Mouse (Mus musculus) hindbrain, embryonic 13.5 days (tissue): ENCODE results near the gene Ager. TPM values are rescaled to one million over a fixed set of nuclear protein-coding genes. Genes with fewer than 3 reads are reported as not detected.

Source experiments
- ATAC-seq: fragments of 200-750 bp; cut with Nextera tagmentation; 2 replicates; pipeline ENCODE4 v1.8.0; 2017; ENCODE audit warnings: moderate TSS enrichment; ENCODE audit not compliant: low FRiP score
- H3K27ac ChIP-seq: fragments of 300-500 bp; sonication (generic); 2 replicates; pipeline ENCODE4 v1.5.1; 2015; ENCODE audit warnings: inconsistent platforms, mild to moderate bottlenecking, moderate library complexity
- H3K27me3 ChIP-seq: fragments of 300-500 bp; sonication (generic); 2 replicates; pipeline ENCODE4 v1.6.1; 2015; ENCODE audit warnings: mild to moderate bottlenecking, inconsistent platforms
- H3K36me3 ChIP-seq: fragments of 300-500 bp; sonication (generic); 2 replicates; pipeline ENCODE4 v1.6.1; 2015; ENCODE audit warnings: mild to moderate bottlenecking, inconsistent platforms
- H3K4me1 ChIP-seq: fragments of 300-500 bp; sonication (generic); replicated peaks from 2 replicates; pipeline ENCODE4 v1.6.1; 2015; ENCODE audit warnings: inconsistent platforms
- H3K4me2 ChIP-seq: fragments of 300-500 bp; sonication (generic); 2 replicates; pipeline ENCODE4 v1.6.1; 2015; ENCODE audit warnings: inconsistent platforms, mild to moderate bottlenecking, moderate library complexity
- H3K4me3 ChIP-seq: fragments of 300-500 bp; sonication (generic); 2 replicates; pipeline ENCODE4 v1.5.1; 2015; ENCODE audit warnings: mild to moderate bottlenecking, inconsistent platforms
- H3K9ac ChIP-seq: fragments of 300-500 bp; sonication (generic); 2 replicates; pipeline ENCODE4 v1.6.1; 2015; ENCODE audit warnings: mild to moderate bottlenecking, inconsistent platforms
- H3K9me3 ChIP-seq: fragments of 300-500 bp; sonication (generic); 2 replicates; pipeline ENCODE4 v1.6.1; 2016; ENCODE audit warnings: inconsistent platforms
- WGBS: fragments of 180-500 bp; shearing (Covaris S2); methylation state at CpG from one replicate; pipeline ENCODE4 v1.1.7; 2015; 5-methylcytosine and 5-hydroxymethylcytosine counted together
- polyA plus RNA-seq: library from polyadenylated mRNA; unstranded; fragments of >200 nt; fragmentation: Nextera tagmentation; extraction: Ambion mirVana; gene quantifications from 2 replicates; pipeline ENCODE4 v1.2.1, GENCODE M21; 2015

Ager gene
- polyA plus RNA-seq, 1 experiment from 2014 or later, result 1.9 TPM

DNA sequence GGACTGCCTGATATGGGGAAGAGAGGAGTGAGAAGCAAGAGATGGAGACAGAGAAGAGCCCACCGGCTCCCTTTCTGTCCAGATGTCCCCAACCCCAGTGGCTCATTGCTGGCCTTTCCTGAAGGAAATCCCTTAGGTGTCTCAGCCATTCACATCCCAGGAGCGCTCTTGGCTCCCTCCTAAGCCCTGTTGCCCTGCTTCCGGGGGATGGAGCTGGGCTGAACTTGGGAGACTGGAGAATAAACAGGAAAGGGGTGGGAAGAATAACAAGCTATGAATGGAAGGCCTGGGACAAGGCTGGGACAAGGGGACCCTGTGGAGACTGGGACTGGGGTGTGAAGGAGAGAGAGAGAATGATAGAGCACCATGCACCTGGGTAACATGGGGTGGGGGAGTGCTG, 32.9 kb upstream of the Ager start:
- peaks cover 11% of the 10 kb centered on the region for H3K27me3 ChIP-seq

GRCm38 (mm10) chr17:34567311-34567710, 30.4 kb upstream of the Ager start:
- H3K4me2 ChIP-seq, result no peak overlapping the region
- ATAC-seq, result no peak
- no peak overlapping the region for H3K4me3 ChIP-seq
- H3K9me3 ChIP-seq, result no peaks in the 10 kb centered on the region
- 69% methylated on average over 9 of the region's 9 CpGs for WGBS
- peaks cover 13% of the 10 kb centered on the region for H3K27me3 ChIP-seq
- H3K4me1 ChIP-seq, result peaks cover 7% of the 10 kb centered on the region; the same call in 1 of the 2 replicates
- H3K27ac ChIP-seq, result no peak overlapping the region
- H3K36me3 ChIP-seq, result no peaks in the 10 kb centered on the region
- H3K9ac ChIP-seq, result no peak overlapping the region

More for the DNA sequence above, 32.9 kb upstream of the Ager start:
- Histone ChIP-seq H3K9ac (0 out of 2 replicates have a peak overlapping the region, but pooled peaks have one; percentile 51), H3K4me1 (peaks cover 10% of the 10 kb centered on the region; the same call in 1 of the 2 replicates), H3K9me3 (no peaks in the 10 kb centered on the region), H3K4me2 (peak overlapping the region; percentile 17), H3K36me3 (no peaks in the 10 kb centered on the region), H3K4me3 (no peak overlapping the region), H3K27ac (peak overlapping the region; percentile 64)
- WGBS, result 59% methylated on average over 3 of the region's 3 CpGs
- ATAC-seq, result no peak

DNA sequence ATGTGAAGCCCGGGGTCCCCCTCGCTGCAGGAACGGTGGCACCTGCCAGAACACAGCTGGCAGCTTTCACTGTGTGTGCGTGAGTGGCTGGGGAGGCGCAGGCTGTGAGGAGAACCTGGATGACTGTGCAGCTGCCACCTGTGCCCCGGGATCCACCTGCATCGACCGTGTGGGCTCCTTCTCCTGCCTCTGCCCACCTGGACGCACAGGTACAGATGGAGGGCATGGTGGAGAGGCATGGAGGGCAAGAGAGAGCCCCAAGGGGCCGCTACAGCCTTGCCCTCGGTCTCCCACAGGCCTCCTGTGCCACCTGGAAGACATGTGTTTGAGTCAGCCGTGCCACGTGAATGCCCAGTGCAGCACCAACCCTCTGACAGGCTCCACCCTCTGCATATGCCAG, 29.2 kb upstream of the Ager start:
- Histone ChIP-seq H3K9ac (no peak overlapping the region), H3K9me3 (no peaks in the 10 kb centered on the region), H3K4me3 (no peak overlapping the region), H3K4me2 (no peak overlapping the region), H3K27me3 (peaks cover 13% of the 10 kb centered on the region), H3K4me1 (peaks cover 7% of the 10 kb centered on the region; the same call in 1 of the 2 replicates), H3K27ac (no peak overlapping the region), H3K36me3 (no peaks in the 10 kb centered on the region)
- ATAC-seq, result no peak
- WGBS, result 82% methylated on average over 13 of the region's 13 CpGs

GRCm38 (mm10) chr17:34569919-34570318, 27.7 kb upstream of the Ager start:
- H3K9ac ChIP-seq, result no peak overlapping the region
- no peak overlapping the region for H3K4me3 ChIP-seq
- no peak overlapping the region for H3K4me2 ChIP-seq
- H3K36me3 ChIP-seq, result no peaks in the 10 kb centered on the region
- no peaks in the 10 kb centered on the region; the same call in 1 of the 2 replicates for H3K4me1 ChIP-seq
- ATAC-seq, result no peak
- 66% methylated on average over 4 of the region's 4 CpGs for WGBS
- no peaks in the 10 kb centered on the region for H3K9me3 ChIP-seq
- no peak overlapping the region for H3K27ac ChIP-seq
- H3K27me3 ChIP-seq, result peaks cover 13% of the 10 kb centered on the region

DNA sequence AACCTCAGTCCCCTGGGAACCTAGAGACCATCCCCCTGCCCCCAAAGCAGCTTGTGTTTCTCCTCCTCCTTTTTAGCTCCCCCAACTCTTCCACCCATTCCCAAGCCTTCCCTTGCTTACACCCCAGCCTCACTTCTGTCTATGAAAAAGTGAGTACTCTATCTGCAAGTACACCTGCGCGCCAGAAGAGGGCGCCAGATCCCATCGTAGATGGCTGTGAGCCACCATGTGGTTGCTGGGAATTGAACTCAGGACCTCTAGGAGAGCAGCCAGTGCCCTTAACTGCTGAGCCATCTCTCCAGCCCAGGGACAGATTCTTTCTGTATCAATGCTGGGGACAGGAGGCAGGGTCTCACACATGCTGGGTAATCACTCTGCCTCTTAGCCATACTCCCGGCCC, 25.8 kb upstream of the Ager start:
- Histone ChIP-seq H3K36me3 (no peaks in the 10 kb centered on the region), H3K4me3 (no peak overlapping the region), H3K9me3 (no peaks in the 10 kb centered on the region), H3K9ac (no peak overlapping the region), H3K27ac (no peak overlapping the region), H3K4me1 (no peaks in the 10 kb centered on the region; the same call in 1 of the 2 replicates), H3K27me3 (peaks cover 5% of the 10 kb centered on the region; the same call in 1 of the 2 replicates), H3K4me2 (no peak overlapping the region)
- 14% methylated on average over 5 of the region's 5 CpGs for WGBS
- ATAC-seq, result no peak

DNA sequence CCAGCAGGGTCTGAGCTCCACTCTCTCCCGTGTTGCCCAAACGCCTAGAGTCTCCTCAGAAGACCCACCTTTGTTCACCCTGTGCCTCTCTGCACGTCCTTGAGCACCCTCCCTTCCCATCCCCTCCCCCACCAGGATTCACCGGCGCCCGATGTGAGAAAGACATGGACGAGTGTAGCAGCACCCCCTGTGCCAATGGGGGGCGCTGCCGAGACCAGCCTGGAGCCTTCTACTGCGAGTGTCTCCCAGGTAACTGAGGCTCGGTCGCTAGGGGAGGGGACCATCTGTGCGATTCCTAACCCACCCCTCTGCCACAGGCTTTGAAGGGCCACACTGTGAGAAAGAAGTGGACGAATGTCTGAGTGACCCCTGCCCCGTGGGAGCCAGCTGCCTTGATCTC, 25.3 kb upstream of the Ager start:
- ATAC-seq, result no peak
- no peak overlapping the region for H3K4me3 ChIP-seq
- WGBS, result 12% methylated on average over 15 of the region's 15 CpGs
- peaks cover 4% of the 10 kb centered on the region; the same call in 1 of the 2 replicates for H3K27me3 ChIP-seq
- no peak overlapping the region for H3K4me2 ChIP-seq
- H3K9me3 ChIP-seq, result no peaks in the 10 kb centered on the region
- no peak overlapping the region for H3K27ac ChIP-seq
- H3K36me3 ChIP-seq, result no peaks in the 10 kb centered on the region
- no peak overlapping the region for H3K9ac ChIP-seq
- no peaks in the 10 kb centered on the region; the same call in 1 of the 2 replicates for H3K4me1 ChIP-seq

DNA sequence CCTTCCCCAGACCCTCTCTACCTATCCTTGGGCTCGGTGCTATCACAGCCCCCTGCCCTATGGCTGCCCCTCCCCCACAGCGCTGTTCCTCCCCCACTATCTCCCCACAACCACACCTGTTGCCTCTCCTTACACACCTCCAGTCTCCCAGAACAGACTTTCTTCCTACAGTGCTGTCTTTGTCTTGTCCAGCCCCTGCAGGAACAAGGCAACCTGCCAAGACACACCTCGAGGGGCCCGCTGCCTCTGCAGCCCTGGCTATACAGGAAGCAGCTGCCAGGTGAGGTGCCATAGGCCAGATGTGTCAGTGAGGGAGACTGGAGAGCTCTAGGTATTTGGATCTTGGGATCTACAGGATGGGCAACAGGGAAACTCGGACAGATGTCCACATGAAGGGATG, 21.1 kb upstream of the Ager start:
- no peaks in the 10 kb centered on the region for H3K27me3 ChIP-seq
- no peaks in the 10 kb centered on the region for H3K4me1 ChIP-seq
- no peak overlapping the region for H3K4me3 ChIP-seq
- no peaks in the 10 kb centered on the region for H3K9me3 ChIP-seq
- no peak for ATAC-seq
- H3K9ac ChIP-seq, result no peak overlapping the region
- H3K36me3 ChIP-seq, result no peaks in the 10 kb centered on the region
- no peak overlapping the region for H3K27ac ChIP-seq
- H3K4me2 ChIP-seq, result no peak overlapping the region
- 78% methylated on average over 5 of the region's 5 CpGs for WGBS

DNA sequence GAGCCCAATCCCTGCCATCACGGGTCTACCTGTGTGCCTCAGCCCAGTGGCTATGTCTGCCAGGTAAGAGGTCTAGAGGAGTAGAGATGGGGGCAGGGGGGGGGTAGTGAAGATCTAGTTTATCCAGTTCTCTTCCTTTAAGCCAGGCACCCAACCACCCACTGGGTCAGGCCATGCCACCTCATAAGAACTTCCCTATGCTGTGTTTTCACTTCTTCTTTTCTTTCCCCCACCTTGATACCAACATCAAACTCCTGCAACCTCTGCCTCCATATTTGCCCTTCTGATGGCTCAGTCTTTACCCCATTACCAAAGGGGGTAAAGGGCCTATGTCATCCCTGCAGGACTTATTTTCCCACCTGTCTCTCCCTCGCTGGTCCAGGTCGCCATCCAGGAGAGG, 19.6 kb upstream of the Ager start:
- no peaks in the 10 kb centered on the region for H3K27me3 ChIP-seq
- no peaks in the 10 kb centered on the region for H3K4me1 ChIP-seq
- no peaks in the 10 kb centered on the region for H3K36me3 ChIP-seq
- no peak overlapping the region for H3K4me2 ChIP-seq
- 92% methylated on average over 3 of the region's 3 CpGs for WGBS
- no peak overlapping the region for H3K4me3 ChIP-seq
- no peak for ATAC-seq
- H3K27ac ChIP-seq, result no peak overlapping the region
- no peak overlapping the region for H3K9ac ChIP-seq
- H3K9me3 ChIP-seq, result no peaks in the 10 kb centered on the region

DNA sequence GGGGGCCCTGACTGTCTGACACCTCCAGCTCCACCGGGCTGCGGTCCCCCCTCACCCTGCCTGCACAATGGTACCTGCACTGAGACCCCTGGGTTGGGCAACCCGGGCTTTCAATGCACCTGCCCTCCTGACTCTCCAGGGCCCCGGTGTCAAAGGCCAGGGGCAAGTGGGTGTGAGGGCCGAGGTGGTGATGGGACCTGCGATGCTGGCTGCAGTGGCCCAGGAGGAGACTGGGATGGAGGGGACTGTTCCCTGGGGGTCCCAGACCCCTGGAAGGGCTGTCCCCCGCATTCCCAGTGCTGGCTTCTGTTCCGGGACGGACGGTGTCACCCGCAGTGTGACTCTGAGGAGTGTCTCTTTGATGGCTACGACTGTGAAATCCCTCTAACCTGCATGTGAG, 15.1 kb upstream of the Ager start:
- Histone ChIP-seq H3K4me2 (no peak overlapping the region), H3K4me1 (peaks cover 12% of the 10 kb centered on the region), H3K27ac (no peak overlapping the region), H3K27me3 (no peaks in the 10 kb centered on the region), H3K9me3 (no peaks in the 10 kb centered on the region), H3K4me3 (no peak overlapping the region), H3K36me3 (no peaks in the 10 kb centered on the region), H3K9ac (no peak overlapping the region)
- 85% methylated on average over 12 of the region's 12 CpGs for WGBS
- ATAC-seq, result no peak

- Histone ChIP-seq H3K36me3 (no peaks in the 10 kb centered on the region), H3K4me2 (no peak overlapping the region), H3K27ac (0 out of 2 replicates have a peak overlapping the region, but pooled peaks have one; percentile 23), H3K27me3 (no peaks in the 10 kb centered on the region), H3K4me3 (no peak overlapping the region), H3K9ac (no peak overlapping the region), H3K9me3 (no peaks in the 10 kb centered on the region), H3K4me1 (peaks cover 19% of the 10 kb centered on the region)
- ATAC-seq, result no peak
- WGBS, result 60% methylated on average over 7 of the region's 7 CpGs
Observed at GRCm38 (mm10) chr17:34583397-34583796, 14.3 kb upstream of the Ager start.

GRCm38 (mm10) chr17:34583819-34584218, 13.8 kb upstream of the Ager start:
- no peak overlapping the region for H3K4me2 ChIP-seq
- H3K27ac ChIP-seq, result no peak overlapping the region
- H3K4me1 ChIP-seq, result peaks cover 23% of the 10 kb centered on the region
- H3K4me3 ChIP-seq, result no peak overlapping the region
- no peaks in the 10 kb centered on the region for H3K36me3 ChIP-seq
- H3K9ac ChIP-seq, result no peak overlapping the region
- H3K9me3 ChIP-seq, result no peaks in the 10 kb centered on the region
- H3K27me3 ChIP-seq, result no peaks in the 10 kb centered on the region
- 86% methylated on average over 8 of the region's 8 CpGs for WGBS
- no peak for ATAC-seq

- no peaks in the 10 kb centered on the region for H3K27me3 ChIP-seq
- ATAC-seq, result no peak
- peaks cover 35% of the 10 kb centered on the region for H3K4me1 ChIP-seq
- no peak overlapping the region for H3K9ac ChIP-seq
- H3K27ac ChIP-seq, result peak overlapping the region; percentile 100
- 88% methylated on average over 8 of the region's 8 CpGs for WGBS
- H3K9me3 ChIP-seq, result no peaks in the 10 kb centered on the region
- H3K4me3 ChIP-seq, result no peak overlapping the region
- no peaks in the 10 kb centered on the region for H3K36me3 ChIP-seq
- no peak overlapping the region for H3K4me2 ChIP-seq
Observed at GRCm38 (mm10) chr17:34585121-34585520, 12.5 kb upstream of the Ager start.

- ATAC-seq, result peak; percentile 2; the same call in 1 of the 2 replicates
- 14% methylated on average over 32 of the region's 32 CpGs for WGBS
Observed at GRCm38 (mm10) chr17:34585877-34586771, 11.5 kb upstream of the Ager start.

More at GRCm38 (mm10) chr17:34585877-34586771, 11.5 kb upstream of the Ager start:
- Histone ChIP-seq H3K27ac (peak overlapping the region; percentile 100), H3K36me3 (no peaks in the 10 kb centered on the region), H3K9ac (peak overlapping the region; percentile 92), H3K9me3 (no peaks in the 10 kb centered on the region), H3K4me2 (peak overlapping the region; percentile 82), H3K4me3 (peak overlapping the region; percentile 69), H3K4me1 (peaks cover 45% of the 10 kb centered on the region), H3K27me3 (no peaks in the 10 kb centered on the region)
